Mouse (Mus musculus): ENCODE measurements at regions not wholly inside any gene's neighbourhood (a gene's known extent, or its start where the extent isn't known, plus 50 kb on each side); places are given as distances from the start of the nearest gene placed in this dataset.
"Not testable (repeated sequence)": the region's sequence is repeated elsewhere in the genome, so short reads cannot be mapped to it uniquely, and the experiment has no call there.

DNA sequence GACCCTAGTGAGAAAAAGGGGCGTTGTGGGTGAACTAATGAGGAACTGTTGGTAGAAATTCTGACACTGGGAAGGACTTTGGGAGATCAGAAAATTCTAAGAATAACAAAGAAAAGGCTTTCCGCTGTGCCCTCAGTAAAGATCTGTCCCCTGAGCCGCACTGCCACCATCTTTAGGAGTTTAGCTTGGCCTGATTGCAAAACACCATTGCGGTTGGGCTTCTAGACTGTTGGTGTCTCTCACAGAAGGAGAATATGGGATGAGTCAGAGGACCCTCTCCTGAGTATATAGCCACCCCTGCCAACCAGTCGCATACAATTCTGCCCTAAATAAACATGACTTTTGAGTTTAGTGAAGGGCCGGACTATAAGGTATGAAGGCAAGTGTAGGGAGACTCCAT lies 147.5 kb upstream of the Nrip1 start:
- no peak for DNase-seq (ENCODE audit: low spot score in 2 of 2)

GRCm38 (mm10) chr16:76520643-76520993 lies 147.0 kb upstream of the Nrip1 start:
- DNase-seq (ENCODE audit: low spot score in 2 of 2) = no peak

DNA sequence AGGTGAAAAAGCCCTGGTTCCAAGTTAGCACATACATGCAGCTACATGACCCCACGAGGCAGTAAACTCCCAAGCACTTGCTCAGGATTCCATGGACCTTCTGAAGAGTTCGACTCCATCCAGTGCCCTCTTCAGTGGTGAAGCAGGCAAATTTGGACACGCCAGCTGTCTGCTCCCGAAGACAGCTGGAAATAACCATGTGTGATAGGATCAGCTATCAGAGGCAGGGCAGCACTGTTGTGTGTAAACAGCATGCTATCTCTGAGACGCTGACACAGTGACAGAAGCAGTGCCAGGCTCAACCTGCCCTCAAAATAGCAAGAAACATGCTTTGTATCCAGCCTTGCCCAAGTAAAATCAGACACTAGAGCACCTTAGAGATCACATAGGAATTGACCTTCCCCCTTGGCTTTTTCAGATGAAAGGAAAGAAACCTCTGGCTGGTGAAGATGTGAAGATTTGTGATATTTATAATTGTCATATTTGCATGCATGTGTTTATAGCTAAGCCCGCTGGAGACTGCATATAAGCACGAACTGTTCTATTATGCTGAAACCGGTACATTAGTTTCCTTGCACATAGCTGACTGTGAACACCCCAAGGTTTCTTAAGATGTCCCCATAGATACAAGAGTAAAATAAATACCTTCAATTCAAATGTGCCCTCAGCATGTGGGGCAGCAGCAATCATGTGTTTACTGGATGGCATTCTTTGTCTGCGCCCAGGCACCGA lies 146.4 kb upstream of the Nrip1 start:
- no peak for DNase-seq (ENCODE audit: low spot score in 2 of 2)

GRCm38 (mm10) chr16:76510861-76511260 lies 137.2 kb upstream of the Nrip1 start:
- no peak for DNase-seq (ENCODE audit: low spot score in 2 of 2)

DNA sequence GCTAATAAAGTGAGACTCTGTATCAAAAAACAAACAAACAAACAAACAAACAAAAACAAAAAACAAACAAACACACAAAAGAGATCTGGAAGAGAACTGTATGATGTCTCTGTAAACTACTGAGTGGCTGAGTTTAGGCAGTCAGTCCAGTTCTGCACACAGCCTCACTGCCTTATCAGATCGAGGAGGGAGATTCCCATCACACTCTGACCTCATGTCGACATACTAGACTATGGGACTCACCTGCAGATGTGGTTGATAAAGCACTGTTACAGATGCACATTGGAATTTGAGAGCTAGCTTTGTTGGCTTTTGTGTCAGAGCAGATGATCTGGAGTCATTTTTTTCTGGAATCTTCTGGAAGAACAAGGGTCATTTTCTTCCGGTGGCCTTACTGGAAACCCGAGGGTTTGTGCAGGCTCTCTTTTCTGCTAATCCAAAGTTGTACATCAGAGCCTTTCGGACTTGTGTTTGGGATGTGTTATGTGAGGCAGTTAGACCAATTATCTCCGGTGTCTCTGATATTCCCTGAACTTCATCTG lies 135.6 kb upstream of the Nrip1 start:
- DNase-seq (ENCODE audit: low spot score in 2 of 2) = no peak

GRCm38 (mm10) chr16:76507191-76507746 lies 133.6 kb upstream of the Nrip1 start:
- DNase-seq (ENCODE audit: low spot score in 2 of 2) = no peak

DNA sequence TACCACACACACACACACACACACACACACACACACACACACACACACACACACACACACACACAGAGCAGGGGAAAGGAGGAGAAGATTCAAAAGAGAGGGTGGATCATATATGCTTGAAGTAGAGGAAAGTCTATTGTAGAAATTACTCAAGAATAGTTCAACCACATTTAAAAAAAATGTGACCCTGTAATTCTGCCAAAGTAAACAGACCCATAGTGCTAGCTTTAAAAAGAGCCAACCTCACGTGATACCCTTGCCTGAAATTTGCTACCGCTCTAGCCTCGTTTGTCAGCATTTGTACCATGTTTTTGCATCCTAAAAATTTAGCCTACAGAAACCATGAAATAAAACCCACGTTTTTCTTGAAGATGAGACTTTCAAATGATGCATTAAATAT lies 132.6 kb upstream of the Nrip1 start:
- no peak for DNase-seq (ENCODE audit: low spot score in 2 of 2)

DNA sequence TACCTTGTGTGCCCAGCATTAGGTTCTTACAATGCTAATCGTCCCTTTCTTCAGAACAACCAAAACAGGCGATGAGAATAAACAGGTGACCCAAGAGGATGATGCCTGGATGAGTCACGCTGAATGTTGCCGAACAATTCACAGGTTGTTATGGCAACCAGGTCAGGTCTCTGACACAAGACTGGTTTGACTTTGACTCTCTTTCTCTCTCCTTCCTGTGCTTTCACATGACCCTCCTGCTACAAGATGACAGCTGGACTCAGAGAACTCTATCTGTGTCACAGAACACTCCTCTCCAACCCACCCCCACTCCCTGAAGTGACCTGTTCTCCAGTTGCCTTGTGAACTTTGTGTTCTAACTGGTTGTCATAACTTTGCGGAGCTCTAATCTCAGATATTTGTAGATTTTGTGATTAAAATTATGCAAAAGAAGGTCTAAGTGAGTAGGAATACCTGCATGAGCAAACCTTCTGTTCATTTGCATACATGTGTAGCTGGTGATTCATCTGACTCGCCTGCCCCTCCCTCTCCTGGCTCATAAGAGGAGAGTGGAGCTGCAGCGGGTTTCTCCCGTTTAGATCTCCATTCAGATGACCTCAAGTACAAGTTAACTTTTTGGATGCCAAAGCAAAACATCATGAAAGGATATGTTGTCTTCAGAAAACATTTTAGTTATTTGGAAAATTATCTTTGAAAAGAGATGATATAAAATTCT lies 126.2 kb upstream of the Nrip1 start:
- DNase-seq (ENCODE audit: low spot score in 2 of 2) = no peak

- no peak for DNase-seq (ENCODE audit: low spot score in 2 of 2)
These were observed 124.6 kb upstream of the Nrip1 start for GRCm38 (mm10) chr16:76498233-76498632.

- DNase-seq (ENCODE audit: low spot score in 2 of 2) = no peak
These were observed 123.6 kb upstream of the Nrip1 start for GRCm38 (mm10) chr16:76497041-76497808.

DNA sequence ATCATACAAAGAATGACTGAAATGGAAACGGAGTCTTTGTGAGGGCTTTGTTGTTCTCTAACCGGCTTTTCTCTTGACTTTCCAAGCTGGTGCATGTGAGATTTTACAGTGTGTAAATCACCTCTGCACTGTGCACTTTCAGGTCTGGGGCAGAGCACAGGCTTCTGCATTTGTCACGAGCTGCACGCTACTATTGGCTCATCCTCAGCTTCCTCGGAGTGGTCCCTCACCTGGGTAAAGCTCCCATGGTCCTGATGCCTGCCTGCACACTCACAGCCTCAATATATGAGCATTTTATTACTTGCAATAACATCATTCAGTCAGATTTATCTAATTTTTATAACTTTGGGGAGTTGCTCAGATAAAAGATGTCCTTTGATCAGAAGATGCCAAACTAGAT lies 109.8 kb upstream of the Nrip1 start:
- no peak for DNase-seq (ENCODE audit: low spot score in 2 of 2)

DNA sequence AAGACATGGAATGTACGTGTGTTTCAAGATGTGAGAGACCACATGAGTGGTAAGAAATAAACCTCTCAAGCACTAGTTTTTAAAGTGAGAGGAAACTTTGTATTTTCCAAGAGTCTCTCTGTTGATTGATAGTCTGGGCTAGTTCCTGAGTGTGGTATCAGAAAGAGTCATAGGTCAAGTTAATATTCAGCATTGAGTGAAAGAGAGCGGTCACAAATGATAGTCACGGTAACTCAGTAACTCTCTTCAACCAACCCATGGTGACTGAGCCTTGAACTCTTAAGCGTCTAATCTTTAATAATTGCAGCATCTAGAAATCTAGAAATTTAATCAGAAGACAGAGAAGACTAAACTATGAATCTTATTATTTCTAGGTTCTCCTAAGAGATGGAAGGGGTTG lies 108.3 kb upstream of the Nrip1 start:
- no peak for DNase-seq (ENCODE audit: low spot score in 2 of 2)

DNA sequence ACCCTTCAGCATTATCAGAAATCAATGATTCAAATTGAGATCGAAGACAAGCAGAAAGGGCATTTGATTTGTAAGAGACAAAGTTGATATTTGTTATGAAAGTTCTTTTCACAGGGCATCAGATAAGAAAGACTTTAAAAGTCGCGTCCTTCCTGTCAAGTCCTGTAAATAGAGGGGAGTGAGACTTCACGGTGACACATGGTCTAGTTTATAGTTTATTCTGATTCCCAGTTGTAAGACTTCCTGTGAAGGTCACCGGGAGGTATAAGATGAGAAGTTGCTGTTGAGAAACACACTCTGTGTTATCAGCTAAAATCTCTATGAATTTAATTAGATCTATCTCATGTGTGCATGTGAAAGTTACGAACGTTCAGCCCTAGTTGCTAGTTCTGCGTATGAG lies 103.8 kb upstream of the Nrip1 start:
- no peak for DNase-seq (ENCODE audit: low spot score in 2 of 2)

GRCm38 (mm10) chr16:76474481-76474880 lies 100.9 kb upstream of the Nrip1 start:
- DNase-seq (ENCODE audit: low spot score in 2 of 2) = no peak

- DNase-seq (ENCODE audit: low spot score in 2 of 2) = no peak
These were observed 98.8 kb upstream of the Nrip1 start for GRCm38 (mm10) chr16:76472386-76472785.

DNA sequence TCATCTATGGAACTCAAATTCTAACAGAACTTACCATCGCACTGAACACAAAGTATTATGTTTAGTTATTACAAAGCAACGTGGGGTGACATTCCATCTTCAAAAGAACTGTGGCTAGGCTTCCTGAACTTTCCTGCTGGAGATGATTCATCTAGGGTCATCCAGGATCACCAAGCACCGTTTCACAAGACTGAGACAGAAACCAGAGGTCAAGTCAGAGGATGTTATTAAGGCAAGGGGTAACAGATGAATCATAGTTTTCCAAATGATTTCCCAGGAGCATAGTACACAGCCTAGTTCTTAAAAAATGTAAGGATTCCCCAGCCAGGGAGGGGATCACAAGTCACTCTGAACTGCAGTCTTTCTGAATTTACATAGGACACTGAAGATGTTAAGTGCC lies 97.5 kb upstream of the Nrip1 start:
- DNase-seq (ENCODE audit: low spot score in 2 of 2) = no peak

- DNase-seq (ENCODE audit: low spot score in 2 of 2) = no peak
These were observed 85.9 kb upstream of the Nrip1 start for GRCm38 (mm10) chr16:76459521-76459920.

GRCm38 (mm10) chr16:76456300-76456599 lies 82.6 kb upstream of the Nrip1 start:
- not testable (repeated sequence) for DNase-seq (ENCODE audit: low spot score in 2 of 2)

- DNase-seq (ENCODE audit: low spot score in 2 of 2) = no peak
These were observed 82.1 kb upstream of the Nrip1 start for GRCm38 (mm10) chr16:76455499-76456299.

DNA sequence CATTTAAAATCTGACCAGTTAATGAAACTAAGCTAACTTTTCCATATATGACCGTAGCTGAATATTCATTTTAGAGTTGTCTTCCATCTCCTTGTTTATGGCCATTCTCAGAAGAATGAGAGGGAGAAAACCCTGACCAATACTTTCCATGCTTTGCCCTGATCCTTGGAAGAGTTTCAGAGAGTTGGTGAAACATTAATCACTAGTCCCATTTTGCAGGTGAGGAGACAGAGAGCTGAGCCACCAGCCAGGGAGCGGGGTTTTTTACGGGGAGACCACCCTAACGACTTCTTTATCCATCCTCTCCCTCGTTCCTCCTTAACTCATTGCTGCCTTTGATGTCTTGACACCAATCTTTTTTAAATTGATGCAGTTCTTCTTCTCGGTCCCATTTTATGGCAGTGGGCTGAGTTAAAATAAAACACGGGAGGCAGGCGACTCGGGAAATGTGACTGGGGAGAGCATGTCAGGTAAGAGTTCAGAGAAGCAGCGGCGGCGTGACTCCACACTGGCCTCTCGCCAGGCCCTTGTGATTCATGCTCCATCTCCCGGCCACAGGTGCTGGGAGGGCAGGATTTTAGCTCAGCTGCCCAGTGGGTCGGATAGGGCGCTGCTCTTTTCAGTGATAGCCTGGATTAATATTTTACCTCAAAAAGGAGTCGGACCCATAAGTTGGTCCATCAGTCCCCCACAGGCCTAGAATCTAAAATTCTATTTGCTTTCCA lies 81.3 kb upstream of the Nrip1 start:
- no peak for DNase-seq (ENCODE audit: low spot score in 2 of 2)

All from urinary bladder, postnatal 4 days (tissue).